Mouse (Mus musculus) embryonic facial prominence, embryonic 12.5 days (tissue): ENCODE results near the gene Chd9. TPM values are rescaled to one million over a fixed set of nuclear protein-coding genes. Genes with fewer than 3 reads are reported as not detected.

Source experiments
- ATAC-seq: fragments of 200-750 bp; cut with Nextera tagmentation; 2 replicates; pipeline ENCODE4 v1.8.0; 2017; ENCODE audit not compliant: insufficient number of reproducible peaks, insufficient read depth, low FRiP score, low TSS enrichment
- H3K27ac ChIP-seq: fragments of 300-500 bp; sonication (generic); 2 replicates; pipeline ENCODE4 v1.5.1; 2016; ENCODE audit warnings: mild to moderate bottlenecking
- H3K27me3 ChIP-seq: fragments of 300-500 bp; sonication (generic); 2 replicates; pipeline ENCODE4 v1.6.1; 2016; ENCODE audit warnings: mild to moderate bottlenecking, moderate library complexity
- H3K36me3 ChIP-seq: fragments of 300-500 bp; sonication (generic); 2 replicates; pipeline ENCODE4 v1.6.1; 2016; ENCODE audit warnings: mild to moderate bottlenecking
- H3K4me1 ChIP-seq: fragments of 300-500 bp; sonication (generic); 2 replicates; pipeline ENCODE4 v1.6.1; 2016
- H3K4me2 ChIP-seq: fragments of 300-500 bp; sonication (generic); replicated peaks from 2 replicates; pipeline ENCODE4 v1.6.1; 2016; ENCODE audit warnings: mild to moderate bottlenecking, moderate library complexity
- H3K4me3 ChIP-seq: fragments of 300-500 bp; sonication (generic); 2 replicates; pipeline ENCODE4 v1.5.1; 2016; ENCODE audit warnings: mild to moderate bottlenecking
- H3K9ac ChIP-seq: fragments of 300-500 bp; sonication (generic); 2 replicates; pipeline ENCODE4 v1.6.1; 2016; ENCODE audit warnings: mild to moderate bottlenecking, moderate library complexity
- H3K9me3 ChIP-seq: fragments of 300-500 bp; sonication (generic); 2 replicates; pipeline ENCODE4 v1.6.1; 2016; ENCODE audit warnings: mild to moderate bottlenecking, moderate library complexity
- WGBS: fragments of 180-500 bp; shearing (Covaris S2); methylation state at CpG from one replicate; pipeline ENCODE4 v1.1.7; 2016; 5-methylcytosine and 5-hydroxymethylcytosine counted together
- polyA plus RNA-seq: library from polyadenylated mRNA; unstranded; fragments of >200 nt; fragmentation: Nextera tagmentation; extraction: Ambion mirVana; gene quantifications from 2 replicates; pipeline ENCODE4 v1.2.1, GENCODE M21; 2016

Gene Chd9
- polyA plus RNA-seq, 1 experiment from 2014 or later = 65.3 TPM

- no peaks in the 10 kb centered on the region for H3K27me3 ChIP-seq
- H3K4me1 ChIP-seq = peaks cover 8% of the 10 kb centered on the region; the same call in 1 of the 2 replicates
- no peak overlapping the region for H3K27ac ChIP-seq
- WGBS = 95% methylated on average over 2 of the region's 2 CpGs
- no peak for ATAC-seq
- H3K4me3 ChIP-seq = no peak overlapping the region
- no peaks in the 10 kb centered on the region for H3K9me3 ChIP-seq
- no peak overlapping the region for H3K9ac ChIP-seq
- H3K36me3 ChIP-seq = no peaks in the 10 kb centered on the region
- no peak overlapping the region for H3K4me2 ChIP-seq
Observed at GRCm38 (mm10) chr8:90964044-90964443, 135.9 kb downstream of the Chd9 start.

GRCm38 (mm10) chr8:90965467-90966170 lies 137.5 kb downstream of the Chd9 start:
- ATAC-seq = no peak
- Histone ChIP-seq H3K27ac (no peak overlapping the region), H3K4me2 (no peak overlapping the region), H3K36me3 (no peaks in the 10 kb centered on the region), H3K4me1 (peaks cover 3% of the 10 kb centered on the region; the same call in 1 of the 2 replicates), H3K9ac (no peak overlapping the region), H3K4me3 (no peak overlapping the region), H3K9me3 (no peaks in the 10 kb centered on the region), H3K27me3 (no peaks in the 10 kb centered on the region)
- 91% methylated on average over 9 of the region's 9 CpGs for WGBS

GRCm38 (mm10) chr8:90968307-90968706 lies 140.2 kb downstream of the Chd9 start:
- H3K9ac ChIP-seq = no peak overlapping the region
- no peak overlapping the region for H3K4me2 ChIP-seq
- no peaks in the 10 kb centered on the region for H3K4me1 ChIP-seq
- H3K36me3 ChIP-seq = no peaks in the 10 kb centered on the region
- ATAC-seq = no peak
- no peak overlapping the region for H3K4me3 ChIP-seq
- H3K27me3 ChIP-seq = no peaks in the 10 kb centered on the region
- H3K9me3 ChIP-seq = no peaks in the 10 kb centered on the region
- WGBS = 94% methylated on average over 4 of the region's 4 CpGs
- no peak overlapping the region for H3K27ac ChIP-seq

- no peaks in the 10 kb centered on the region for H3K27me3 ChIP-seq
- peaks cover 37% of the 10 kb centered on the region for H3K36me3 ChIP-seq
- WGBS = 82% methylated on average over 8 of the region's 8 CpGs
- H3K9ac ChIP-seq = no peak overlapping the region
- no peaks in the 10 kb centered on the region for H3K4me1 ChIP-seq
- ATAC-seq = no peak
- H3K4me3 ChIP-seq = no peak overlapping the region
- H3K9me3 ChIP-seq = no peaks in the 10 kb centered on the region
- no peak overlapping the region for H3K4me2 ChIP-seq
- H3K27ac ChIP-seq = no peak overlapping the region
Observed at GRCm38 (mm10) chr8:90976960-90977371, 148.8 kb downstream of the Chd9 start.

GRCm38 (mm10) chr8:90978720-90979119 lies 150.6 kb downstream of the Chd9 start:
- H3K4me1 ChIP-seq = no peaks in the 10 kb centered on the region
- no peak overlapping the region for H3K9ac ChIP-seq
- WGBS = 93% methylated on average over 3 of the region's 3 CpGs
- no peak overlapping the region for H3K4me3 ChIP-seq
- peaks cover 50% of the 10 kb centered on the region for H3K36me3 ChIP-seq
- no peak overlapping the region for H3K4me2 ChIP-seq
- no peaks in the 10 kb centered on the region for H3K9me3 ChIP-seq
- H3K27ac ChIP-seq = no peak overlapping the region
- no peaks in the 10 kb centered on the region for H3K27me3 ChIP-seq
- no peak for ATAC-seq

GRCm38 (mm10) chr8:90979295-90979694 lies 151.1 kb downstream of the Chd9 start:
- WGBS = 91% methylated on average over 5 of the region's 5 CpGs
- peaks cover 54% of the 10 kb centered on the region for H3K36me3 ChIP-seq
- H3K4me3 ChIP-seq = no peak overlapping the region
- H3K4me2 ChIP-seq = no peak overlapping the region
- H3K9me3 ChIP-seq = no peaks in the 10 kb centered on the region
- H3K4me1 ChIP-seq = no peaks in the 10 kb centered on the region
- no peak overlapping the region for H3K9ac ChIP-seq
- no peak for ATAC-seq
- no peak overlapping the region for H3K27ac ChIP-seq
- no peaks in the 10 kb centered on the region for H3K27me3 ChIP-seq

GRCm38 (mm10) chr8:90982087-90982486 lies 153.9 kb downstream of the Chd9 start:
- Histone ChIP-seq H3K4me1 (no peaks in the 10 kb centered on the region), H3K4me2 (no peak overlapping the region), H3K27ac (no peak overlapping the region), H3K9me3 (no peaks in the 10 kb centered on the region), H3K36me3 (peaks cover 61% of the 10 kb centered on the region), H3K27me3 (no peaks in the 10 kb centered on the region), H3K4me3 (no peak overlapping the region), H3K9ac (no peak overlapping the region)
- WGBS = 90% methylated on average over 3 of the region's 3 CpGs
- ATAC-seq = no peak

GRCm38 (mm10) chr8:91019726-91020125 lies 191.6 kb downstream of the Chd9 start:
- H3K9me3 ChIP-seq = no peaks in the 10 kb centered on the region
- H3K9ac ChIP-seq = no peak overlapping the region
- peaks cover 68% of the 10 kb centered on the region for H3K36me3 ChIP-seq
- H3K4me2 ChIP-seq = no peak overlapping the region
- no peaks in the 10 kb centered on the region for H3K27me3 ChIP-seq
- no peak overlapping the region for H3K4me3 ChIP-seq
- no peaks in the 10 kb centered on the region for H3K4me1 ChIP-seq
- ATAC-seq = no peak
- WGBS = 6% methylated on average over 2 of the region's 2 CpGs
- no peak overlapping the region for H3K27ac ChIP-seq

- Histone ChIP-seq H3K4me3 (no peak overlapping the region), H3K9ac (no peak overlapping the region), H3K9me3 (no peaks in the 10 kb centered on the region), H3K4me1 (no peaks in the 10 kb centered on the region), H3K27ac (no peak overlapping the region), H3K36me3 (peaks cover 84% of the 10 kb centered on the region), H3K4me2 (no peak overlapping the region), H3K27me3 (no peaks in the 10 kb centered on the region)
- 88% methylated on average over 6 of the region's 6 CpGs for WGBS
- ATAC-seq = no peak
Observed at GRCm38 (mm10) chr8:91034417-91034816, 206.3 kb downstream of the Chd9 start.

GRCm38 (mm10) chr8:91036905-91037304 lies 208.8 kb downstream of the Chd9 start:
- Histone ChIP-seq H3K9me3 (no peaks in the 10 kb centered on the region), H3K27ac (no peak overlapping the region), H3K9ac (no peak overlapping the region), H3K4me3 (no peak overlapping the region), H3K4me2 (no peak overlapping the region), H3K4me1 (no peaks in the 10 kb centered on the region), H3K27me3 (no peaks in the 10 kb centered on the region), H3K36me3 (peaks cover 87% of the 10 kb centered on the region)
- WGBS = 90% methylated on average over 6 of the region's 6 CpGs
- ATAC-seq = no peak

GRCm38 (mm10) chr8:91038637-91039036 lies 210.5 kb downstream of the Chd9 start:
- H3K27me3 ChIP-seq = no peaks in the 10 kb centered on the region
- H3K36me3 ChIP-seq = peaks cover 88% of the 10 kb centered on the region
- no peaks in the 10 kb centered on the region for H3K4me1 ChIP-seq
- no peak overlapping the region for H3K4me2 ChIP-seq
- 97% methylated on average over 1 of the region's 1 CpGs for WGBS
- no peak for ATAC-seq
- H3K4me3 ChIP-seq = no peak overlapping the region
- H3K9me3 ChIP-seq = no peaks in the 10 kb centered on the region
- no peak overlapping the region for H3K9ac ChIP-seq
- H3K27ac ChIP-seq = no peak overlapping the region

GRCm38 (mm10) chr8:91046370-91046769 lies 218.2 kb downstream of the Chd9 start:
- Histone ChIP-seq H3K36me3 (peaks cover 73% of the 10 kb centered on the region), H3K9ac (no peak overlapping the region), H3K27ac (no peak overlapping the region), H3K4me2 (no peak overlapping the region), H3K4me3 (no peak overlapping the region), H3K4me1 (no peaks in the 10 kb centered on the region), H3K27me3 (no peaks in the 10 kb centered on the region), H3K9me3 (no peaks in the 10 kb centered on the region)
- 89% methylated on average over 4 of the region's 4 CpGs for WGBS
- ATAC-seq = no peak
